Mouse (Mus musculus) liver, postnatal 0 days (tissue): ENCODE measurements around the gene Mto1. TPM values are rescaled to one million over a fixed set of nuclear protein-coding genes. Genes with fewer than 3 reads are reported as not detected.

Source experiments
- ATAC-seq: fragments of 200-750 bp; cut with Nextera tagmentation; 2 replicates; pipeline ENCODE4 v1.8.0; 2017; ENCODE audit warnings: mild to moderate bottlenecking, moderate library complexity
- DNase-seq: peaks from one replicate; pipeline ENCODE4 v3.0.0-alpha.2; 2016
- H3K27ac ChIP-seq: fragments of 300-500 bp; sonication (generic); 2 replicates; pipeline ENCODE4 v1.5.1; 2014; ENCODE audit warnings: antibody characterized with exemption, moderate library complexity, mild to moderate bottlenecking, low read depth
- H3K27me3 ChIP-seq: fragments of 300-500 bp; sonication (generic); 2 replicates; pipeline ENCODE4 v1.6.1; 2014; ENCODE audit warnings: low read length, control low read depth, mixed read lengths; ENCODE audit not compliant: insufficient read depth
- H3K36me3 ChIP-seq: fragments of 300-500 bp; sonication (generic); replicated peaks from 2 replicates; pipeline ENCODE4 v1.6.1; 2014; ENCODE audit warnings: mild to moderate bottlenecking, control low read depth, low read length, moderate library complexity, mixed read lengths; ENCODE audit not compliant: insufficient read depth
- H3K4me1 ChIP-seq: fragments of 300-500 bp; sonication (generic); 2 replicates; pipeline ENCODE4 v1.6.1; 2014; ENCODE audit warnings: antibody characterized with exemption, mild to moderate bottlenecking, control low read depth; ENCODE audit not compliant: insufficient read depth
- H3K4me2 ChIP-seq: fragments of 300-500 bp; sonication (generic); 2 replicates; pipeline ENCODE4 v1.6.1; 2014; ENCODE audit warnings: low read depth, mild to moderate bottlenecking, low read length, moderate library complexity, mixed read lengths
- H3K4me3 ChIP-seq: fragments of 300-500 bp; sonication (generic); 2 replicates; pipeline ENCODE4 v1.5.1; 2014; ENCODE audit warnings: low read depth, low read length
- H3K9ac ChIP-seq: fragments of 300-500 bp; sonication (generic); replicated peaks from 2 replicates; pipeline ENCODE4 v1.6.1; 2014; ENCODE audit warnings: mild to moderate bottlenecking, moderate library complexity
- H3K9me3 ChIP-seq: fragments of 300-500 bp; sonication (generic); 2 replicates; pipeline ENCODE4 v1.6.1; 2016; ENCODE audit warnings: mild to moderate bottlenecking, control low read depth, low read length, mixed read lengths
- CTCF ChIP-seq: sonication (generic); IDR thresholded peaks from 2 replicates; pipeline ENCODE4 v1.5.1; 2016; ENCODE audit warnings: antibody characterized with exemption, low read depth
- EP300 ChIP-seq: IDR thresholded peaks from 2 replicates; pipeline ENCODE4 v1.6.1; 2016; ENCODE audit warnings: antibody characterized with exemption, low read depth, mild to moderate bottlenecking
- WGBS: fragments of 180-500 bp; shearing (Covaris S2); extraction: QIAGEN DNeasy Blood & Tissue Kit; methylation state at CpG from one replicate; pipeline ENCODE4 v1.1.7; 2014; ENCODE audit not compliant: insufficient replicate concordance; 5-methylcytosine and 5-hydroxymethylcytosine counted together
- microRNA-seq: library from miRNA; unstranded; fragments of <30 nt; microRNA quantifications from one replicate; pipeline ENCODE4, GENCODE M21; 2016
- polyA plus RNA-seq: library from polyadenylated mRNA; unstranded; fragments of >200 nt; fragmentation: Nextera tagmentation; extraction: Ambion mirVana; gene quantifications from 2 replicates; pipeline ENCODE4 v1.2.1, GENCODE M21; 2015

Gene Mto1
- polyA plus RNA-seq, 1 experiment from 2014 or later, result 11.5 TPM

DNA sequence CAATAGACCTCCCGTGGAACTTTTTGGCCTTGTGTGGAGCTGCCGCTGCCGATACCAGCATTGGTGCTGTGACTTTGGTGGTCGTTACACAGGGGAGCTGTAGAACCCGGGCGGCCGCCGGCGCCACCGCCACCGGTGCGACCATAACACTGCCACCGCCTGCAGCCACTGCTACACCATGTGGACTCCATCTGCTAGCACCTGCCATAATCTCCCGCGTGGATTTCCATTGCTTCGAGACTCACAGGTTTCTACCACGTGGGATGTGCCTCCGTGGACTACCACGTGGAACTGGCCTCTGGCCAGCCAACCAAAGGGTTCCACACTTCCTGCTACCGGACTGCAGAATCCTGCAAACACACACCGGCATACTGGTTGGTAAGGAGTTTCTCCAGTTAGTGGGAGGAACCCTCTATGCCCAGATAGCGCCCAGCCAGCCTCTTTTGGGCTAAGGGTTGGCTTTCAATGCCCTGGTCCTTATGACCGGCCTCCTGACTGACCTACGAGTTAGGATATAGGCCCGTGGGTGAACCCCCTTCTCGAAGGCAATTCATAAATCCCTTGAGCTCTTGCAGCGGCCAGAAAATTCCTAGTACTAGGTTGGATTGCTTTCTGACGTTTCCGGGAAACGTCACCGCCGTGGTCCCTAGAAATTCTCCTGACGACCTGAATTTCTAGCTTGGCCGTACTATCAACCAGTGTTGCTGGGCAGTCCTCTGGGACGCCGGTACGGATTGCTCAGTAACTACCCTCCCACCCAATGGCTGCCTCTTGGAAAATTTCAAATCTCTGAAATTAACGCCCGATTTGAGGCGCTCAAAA is 73.0 kb downstream of the Mto1 start:
- Histone ChIP-seq H3K4me3 (peak overlapping the region; percentile 46), H3K4me2 (peak overlapping the region; percentile 89), H3K9ac (peak overlapping the region; percentile 32), H3K9me3 (no peaks in the 10 kb centered on the region), H3K27ac (peak overlapping the region; percentile 90), H3K36me3 (no peaks in the 10 kb centered on the region), H3K27me3 (no peaks in the 10 kb centered on the region), H3K4me1 (peaks cover 19% of the 10 kb centered on the region)
- TF ChIP-seq CTCF, result no peak
- TF ChIP-seq EP300, result no peak
- WGBS, result 7% methylated on average over 40 of the region's 40 CpGs
- ATAC-seq, result peak; percentile 84
- peak; percentile 79 for DNase-seq

DNA sequence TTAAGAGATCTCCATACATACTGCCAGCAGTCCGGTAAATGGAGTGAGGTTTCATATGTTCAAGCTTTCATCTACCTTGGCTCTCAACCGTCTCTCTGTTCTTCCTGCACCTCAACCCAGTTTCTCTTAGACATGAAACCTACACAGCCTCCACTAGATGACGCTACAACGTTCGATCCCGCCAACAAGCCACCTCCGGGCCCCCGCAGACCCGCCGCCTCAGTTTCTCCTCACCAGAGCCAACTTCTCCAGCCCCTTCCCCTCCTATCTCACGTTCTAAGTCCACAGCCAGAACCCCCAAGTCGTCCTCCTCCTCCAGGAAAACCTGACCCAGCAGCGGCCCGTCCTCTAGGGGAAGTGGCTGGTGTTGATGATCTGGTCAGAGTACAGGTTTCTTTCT is 73.7 kb downstream of the Mto1 start:
- Histone ChIP-seq H3K9me3 (no peaks in the 10 kb centered on the region), H3K4me2 (peak overlapping the region; percentile 89), H3K36me3 (no peaks in the 10 kb centered on the region), H3K9ac (peak overlapping the region; percentile 32), H3K27ac (peak overlapping the region; percentile 90), H3K4me3 (peak overlapping the region; percentile 46), H3K4me1 (peaks cover 21% of the 10 kb centered on the region), H3K27me3 (no peaks in the 10 kb centered on the region)
- DNase-seq (peak; percentile 51), ATAC-seq (peak; percentile 29; the same call in 1 of the 2 replicates)
- TF ChIP-seq EP300 (no peak), CTCF (peak; percentile 71)
- WGBS, result 11% methylated on average over 14 of the region's 14 CpGs

Small RNA genes lying within 50 kb of the gene (microRNA-seq; reads per million reads assigned to microRNA genes)
- not detected for gene Gm26377

Other genes starting within 250 kb of the Mto1 start
- 0.39 TPM in 1 of 2 replicates, not detected in the other for gene Gsta1, start 217.6 kb upstream of the Mto1 start, polyA plus RNA-seq
- gene Gm3776, start 191.1 kb upstream of the Mto1 start, polyA plus RNA-seq, result 0.13 TPM in 1 of 2 replicates, not detected in the other
- not detected in 2 replicates for gene Gm10639, start 158.3 kb upstream of the Mto1 start, polyA plus RNA-seq
- gene Omt2a, start 133.4 kb upstream of the Mto1 start, polyA plus RNA-seq, result not detected in 2 replicates
- not detected in 2 replicates for gene Omt2b, start 120.6 kb upstream of the Mto1 start, polyA plus RNA-seq
- gene Gsta2, start 92.4 kb upstream of the Mto1 start, polyA plus RNA-seq, result 1.3 and 2.3 TPM in 2 replicates
- not detected in 2 replicates for gene Dppa5a, start 80.0 kb upstream of the Mto1 start, polyA plus RNA-seq
- not detected in 2 replicates for gene Ooep, start 69.5 kb upstream of the Mto1 start, polyA plus RNA-seq
- 0.05 TPM in 1 of 2 replicates, not detected in the other for gene Ddx43, start 52.4 kb upstream of the Mto1 start, polyA plus RNA-seq
- 0.85 and 0.92 TPM in 2 replicates for gene Cgas, start 5.0 kb upstream of the Mto1 start, polyA plus RNA-seq
- gene Gm17324, start 578 bp downstream of the Mto1 start, polyA plus RNA-seq, result 0.70 and 0.75 TPM in 2 replicates
- 1,946 and 1,972 TPM in 2 replicates for gene Eef1a1, start 40.9 kb downstream of the Mto1 start, polyA plus RNA-seq
- gene Slc17a5, start 139.8 kb downstream of the Mto1 start, polyA plus RNA-seq, result 5.2 and 6.2 TPM in 2 replicates
- gene Cd109, start 167.3 kb downstream of the Mto1 start, polyA plus RNA-seq, result 0.04 TPM in 2 replicates